Mouse (Mus musculus) ES-E14 (cell line): Measurements from ENCODE around the gene Gm20683. TPM values are rescaled to one million over a fixed set of nuclear protein-coding genes. Genes with fewer than 3 reads are reported as not detected.
"Not testable (repeated sequence)": the region's sequence is repeated elsewhere in the genome, so short reads cannot be mapped to it uniquely, and the experiment has no call there.

Experiments used
- DNase-seq: peaks from one replicate; pipeline ENCODE4 v3.0.0-alpha.2; 2013; ENCODE audit warnings: low read depth, low spot score
- H3K27ac ChIP-seq: 2 replicates; pipeline ENCODE4 v1.5.1; 2012; ENCODE audit warnings: low read depth, mild to moderate bottlenecking, low read length, moderate library complexity, mixed read lengths; ENCODE audit not compliant: poor library complexity, insufficient read depth, severe bottlenecking
- H3K36me3 ChIP-seq: 2 replicates; pipeline ENCODE4 v1.6.1; 2012; ENCODE audit warnings: mild to moderate bottlenecking, low read length, moderate library complexity, mixed read lengths; ENCODE audit not compliant: control insufficient read depth, poor library complexity, insufficient read depth, severe bottlenecking
- H3K4me1 ChIP-seq, 2 experiments: fragments of 150-350 bp in 1 of 2; sonication (generic) in 1 of 2; 2 replicates each; pipeline ENCODE4 v1.6.1; 2012; ENCODE audit warnings: low read length in 2 of 2, mild to moderate bottlenecking in 1 of 2, mixed read lengths in 1 of 2; ENCODE audit not compliant: control insufficient read depth in 2 of 2, insufficient read depth in 2 of 2, poor library complexity in 1 of 2
- H3K4me3 ChIP-seq, 2 experiments: fragments of 150-350 bp in 1 of 2; sonication (generic) in 1 of 2; 2 replicates each; pipeline ENCODE4 v1.5.1; 2012; ENCODE audit warnings: low read length in 2 of 2, low read depth in 1 of 2, mild to moderate bottlenecking in 1 of 2, mixed read lengths in 1 of 2; ENCODE audit not compliant: insufficient read depth in 1 of 2, poor library complexity in 1 of 2, severe bottlenecking in 1 of 2
- H3K9ac ChIP-seq: 2 replicates; pipeline ENCODE4 v1.6.1; 2012; ENCODE audit warnings: low read depth, mild to moderate bottlenecking, low read length, mixed read lengths; ENCODE audit not compliant: poor library complexity, insufficient read depth, severe bottlenecking
- H3K9me3 ChIP-seq: fragments of 150-350 bp; sonication (generic); 2 replicates; pipeline ENCODE4 v1.6.1; 2012; ENCODE audit warnings: low read depth, mild to moderate bottlenecking, low read length; ENCODE audit not compliant: control insufficient read depth, insufficient read depth
- CHD2 ChIP-seq: IDR thresholded peaks from 2 replicates; pipeline ENCODE4 v1.6.1; 2014; ENCODE audit warnings: mild to moderate bottlenecking, low read depth, low read length, inconsistent platforms
- HCFC1 ChIP-seq: IDR thresholded peaks from 2 replicates; pipeline ENCODE4 v1.6.1; 2012; ENCODE audit warnings: low read length, inconsistent platforms, borderline replicate concordance; ENCODE audit not compliant: insufficient read depth
- MAFK ChIP-seq: IDR thresholded peaks from 2 replicates; pipeline ENCODE4 v1.6.1; 2014; ENCODE audit warnings: mild to moderate bottlenecking, low read depth, low read length, inconsistent platforms; ENCODE audit not compliant: insufficient read depth
- ZC3H11A ChIP-seq: IDR thresholded peaks from 2 replicates; pipeline ENCODE4 v1.6.1; 2012; ENCODE audit warnings: low read depth, mild to moderate bottlenecking, inconsistent platforms, low read length, borderline replicate concordance
- ZNF384 ChIP-seq: IDR thresholded peaks from 2 replicates; pipeline ENCODE4 v1.6.1; 2012; ENCODE audit warnings: low read depth, low read length, inconsistent platforms
- in situ Hi-C, 2 experiments: fragments of 600-800 bp; cut with MboI; formaldehyde crosslinking; loops; one replicate each; pipeline ENCODE4 v1.15.1; 2025; ENCODE audit warnings: low sequenced_read_pairs in 2 of 2, inconsistent platforms in 1 of 2; ENCODE audit not compliant: unreplicated experiment in 2 of 2
- total RNA-seq: library from RNA; depleted of rRNA; stranded (reverse); fragments of 300-350 nt; gene quantifications from 2 replicates; pipeline ENCODE4 v1.2.3, GENCODE M21; 2012

Gene Gm20683
- total RNA-seq, 1 experiment, result 2.0 TPM

DNA sequence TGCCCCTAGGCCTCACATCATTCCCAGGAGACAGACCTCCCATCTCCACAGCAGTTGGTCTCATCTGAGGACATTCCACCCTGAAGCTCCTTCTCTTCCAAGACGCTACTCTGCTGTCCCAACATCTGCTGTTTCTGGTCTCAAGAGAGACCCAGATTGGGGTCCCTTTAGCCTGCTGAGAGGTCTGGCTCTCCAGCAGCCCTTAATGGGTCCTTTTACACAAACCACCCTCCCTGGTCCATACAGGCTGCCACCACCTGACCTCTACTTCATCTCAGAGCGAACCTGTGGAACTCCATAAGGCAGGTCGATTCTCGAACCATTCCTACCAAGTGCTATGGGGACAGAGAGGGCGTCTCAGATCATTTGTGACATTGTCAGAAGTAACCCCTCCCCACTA, 33.5 kb downstream of the Gm20683 start:
- DNase-seq, result no peak
- in situ Hi-C loops, result no loop called here
- Histone ChIP-seq H3K9me3 (no peaks in the 10 kb centered on the region), H3K4me1 (peaks cover 0 to 8% of the 10 kb centered on the region in 2 experiments; a peak in 2 of 4 replicates), H3K36me3 (no peaks in the 10 kb centered on the region), H3K4me3 (peak overlapping the region; percentile 68 to 76; a peak in 2 of 4 replicates), H3K27ac (no peak overlapping the region), H3K9ac (no peak overlapping the region)
- TF ChIP-seq CHD2 (no peak), HCFC1 (no peak), ZC3H11A (no peak), MAFK (no peak), ZNF384 (no peak)

DNA sequence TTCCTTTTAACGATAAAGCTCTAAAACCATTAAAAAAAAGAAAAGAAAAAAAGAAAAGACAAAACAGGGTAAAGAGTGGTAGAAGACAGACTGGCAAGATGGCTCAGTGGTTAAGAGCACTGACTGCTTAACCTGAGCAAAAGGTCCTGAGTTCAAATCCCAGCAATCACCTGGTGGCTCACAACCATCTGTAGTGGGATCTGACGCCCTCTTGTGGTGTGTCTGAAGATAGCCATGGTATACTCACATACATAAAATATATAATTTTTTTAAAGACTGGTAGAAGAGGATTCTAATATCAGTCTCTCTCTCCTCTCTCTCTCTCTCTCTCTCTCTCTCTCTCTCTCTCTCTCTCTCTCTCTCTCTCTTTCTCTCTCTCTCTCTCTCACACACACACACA, 34.1 kb downstream of the Gm20683 start:
- DNase-seq, H3K4me3 ChIP-seq, H3K9me3 ChIP-seq, H3K36me3 ChIP-seq, H3K9ac ChIP-seq, H3K27ac ChIP-seq, H3K4me1 ChIP-seq, in situ Hi-C loops: not testable (repeated sequence)

DNA sequence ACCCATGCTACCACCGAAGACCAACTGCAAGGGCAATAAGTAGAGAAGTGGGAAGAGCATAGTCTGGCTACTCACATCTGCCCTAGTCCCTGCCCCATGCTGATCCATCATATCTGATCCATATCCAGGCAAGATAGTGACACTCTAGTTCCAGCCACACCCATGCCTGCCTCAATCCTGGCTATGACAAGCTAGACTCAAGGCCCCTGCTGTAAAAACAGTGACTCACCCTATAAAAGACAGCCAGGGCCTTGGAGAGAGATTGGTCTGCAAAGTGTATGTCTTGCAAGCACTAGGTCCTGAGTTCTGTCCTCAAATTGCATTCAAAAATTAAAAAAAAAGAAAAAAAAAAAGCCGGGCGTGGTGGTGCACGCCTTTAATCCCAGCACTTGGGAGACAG, 35.1 kb downstream of the Gm20683 start:
- Histone ChIP-seq H3K36me3 (no peaks in the 10 kb centered on the region), H3K27ac (no peak overlapping the region), H3K9ac (no peak overlapping the region), H3K4me1 (peaks cover 0 to 8% of the 10 kb centered on the region in 2 experiments; a peak in 2 of 4 replicates), H3K9me3 (no peaks in the 10 kb centered on the region), H3K4me3 (no peak overlapping the region)
- no peak for DNase-seq
- TF ChIP-seq CHD2 (no peak), MAFK (no peak), ZNF384 (no peak), HCFC1 (no peak), ZC3H11A (no peak)
- in situ Hi-C loops, result no loop called here

DNA sequence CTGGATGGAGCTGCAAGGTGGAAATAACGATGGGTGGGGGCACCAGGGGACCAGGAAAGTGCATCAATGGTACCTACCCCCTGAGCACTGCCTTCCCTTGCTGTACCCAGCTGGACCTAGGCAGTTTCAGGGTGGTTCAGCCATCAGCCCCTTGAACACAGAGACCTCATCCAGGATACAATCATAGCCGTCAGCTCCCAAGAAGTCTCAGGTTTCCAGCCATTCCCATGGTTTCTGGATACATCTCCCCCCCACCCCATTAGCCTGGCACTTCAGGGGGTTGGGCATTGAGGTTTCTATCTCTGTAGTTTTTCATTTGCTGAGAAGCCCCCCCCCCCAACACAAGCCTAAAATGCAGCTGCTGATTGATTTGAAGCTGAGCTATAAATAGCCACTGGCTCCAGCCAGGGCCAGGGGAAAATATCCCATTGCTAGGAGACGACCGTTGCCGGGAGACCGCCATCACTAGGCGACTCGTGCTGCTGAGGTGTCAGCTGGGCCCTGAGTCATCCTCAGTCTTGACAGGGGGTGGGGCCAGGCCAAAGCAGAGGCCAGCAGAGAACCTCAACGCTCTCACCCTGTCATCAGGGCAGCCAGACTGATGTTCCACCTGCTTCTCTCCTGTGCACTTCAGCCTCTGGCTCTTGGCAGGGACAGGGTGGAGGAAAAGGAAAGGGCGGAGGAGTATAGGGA, 38.6 kb downstream of the Gm20683 start:
- DNase-seq, result no peak
- Histone ChIP-seq H3K9me3 (no peaks in the 10 kb centered on the region), H3K4me3 (no peak overlapping the region), H3K9ac (no peak overlapping the region), H3K36me3 (no peaks in the 10 kb centered on the region), H3K4me1 (peaks cover 0 to 3% of the 10 kb centered on the region in 2 experiments; a peak in 1 of 4 replicates), H3K27ac (no peak overlapping the region)
- no peak for TF ChIP-seq ZC3H11A
- no peak for TF ChIP-seq CHD2
- TF ChIP-seq ZNF384, result no peak
- TF ChIP-seq MAFK, result no peak
- TF ChIP-seq HCFC1, result no peak
- in situ Hi-C loops, result no loop called here

DNA sequence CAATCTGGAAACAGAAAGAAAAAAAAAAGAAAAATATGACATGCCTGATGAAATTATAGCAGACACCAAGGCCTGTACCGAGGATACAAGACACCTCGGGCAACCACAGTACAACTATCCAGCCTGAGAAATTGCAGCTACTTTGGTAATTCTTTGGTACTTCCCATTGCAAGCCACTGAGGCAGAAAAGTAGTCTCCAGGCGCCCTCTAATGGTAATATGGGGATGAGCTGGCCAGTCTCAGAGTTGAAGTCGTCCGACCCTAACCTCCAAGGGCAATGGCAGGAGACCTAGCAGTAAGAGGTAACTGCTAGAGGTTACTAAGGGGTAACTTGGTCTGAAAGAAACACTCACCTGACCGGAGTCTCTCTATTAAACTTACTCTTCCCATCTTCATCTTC, 40.5 kb downstream of the Gm20683 start:
- Histone ChIP-seq H3K27ac (no peak overlapping the region), H3K36me3 (no peaks in the 10 kb centered on the region), H3K9me3 (no peaks in the 10 kb centered on the region), H3K4me1 (peaks cover 3% of the 10 kb centered on the region in 2 experiments; a peak in 2 of 4 replicates), H3K9ac (no peak overlapping the region), H3K4me3 (no peak overlapping the region)
- no peak for TF ChIP-seq ZNF384
- no peak for TF ChIP-seq MAFK
- TF ChIP-seq CHD2, result no peak
- TF ChIP-seq ZC3H11A, result peak; percentile 97
- TF ChIP-seq HCFC1, result no peak
- no peak for DNase-seq
- in situ Hi-C loops, result no loop called here
